Mouse (Mus musculus): ENCODE results near the gene Cyp1a2. TPM values are rescaled to one million over a fixed set of nuclear protein-coding genes. Genes with fewer than 3 reads are reported as not detected.
A peak's percentile ranks its signal among the peaks of the same experiment; 100 is the strongest.
"Not testable (repeated sequence)": the region's sequence is repeated elsewhere in the genome, so short reads cannot be mapped to it uniquely, and the experiment has no call there.

The Cyp1a2 gene
- not detected for polyA plus RNA-seq (2017; shearing (Covaris generic))

DNA sequence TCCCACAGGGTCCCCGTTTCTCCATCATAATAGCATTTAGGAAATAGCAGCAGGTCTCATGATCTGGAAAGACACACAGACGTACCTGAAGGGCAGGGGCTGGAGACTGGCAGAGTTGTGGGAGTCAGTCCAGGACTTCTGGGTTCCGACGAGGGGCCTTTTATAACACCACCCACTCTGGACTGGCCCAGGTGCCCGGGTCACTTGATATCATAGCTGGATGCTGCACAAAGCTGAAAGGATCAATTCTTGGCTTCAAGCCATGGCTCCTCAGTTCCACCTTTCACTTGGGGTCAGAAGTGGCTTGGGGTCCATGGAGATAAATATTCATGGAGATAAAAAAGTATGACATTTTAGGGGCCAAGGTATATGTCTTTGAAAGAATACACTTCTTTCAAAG is at the start of gene Cyp1a2:
Gene Cyp1a2 (minus strand): TSS at position 184 of the 400 bp plus-strand sequence.
- no peak for ATAC-seq

DNA sequence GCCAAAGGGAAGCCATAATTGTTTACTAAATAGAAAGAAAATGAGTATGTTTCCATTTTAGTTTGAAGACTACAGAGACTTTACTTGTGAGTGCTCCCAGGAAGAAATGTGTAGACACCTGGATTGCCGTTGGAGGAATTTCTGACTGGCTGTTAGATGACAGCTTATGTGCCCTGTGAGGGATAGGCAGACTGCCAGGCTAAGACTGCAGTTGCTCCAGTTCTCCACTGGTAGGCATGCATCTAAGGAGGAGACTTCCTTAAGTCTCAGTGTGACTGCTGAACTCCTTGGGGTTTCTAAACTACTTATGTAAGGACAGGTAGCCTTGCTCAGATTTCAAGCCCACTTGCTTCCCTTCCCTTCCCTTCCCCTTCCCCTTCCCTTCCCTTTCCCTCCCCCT is 44.8 kb upstream of the Cyp1a2 start:
- ATAC-seq: no peak

DNA sequence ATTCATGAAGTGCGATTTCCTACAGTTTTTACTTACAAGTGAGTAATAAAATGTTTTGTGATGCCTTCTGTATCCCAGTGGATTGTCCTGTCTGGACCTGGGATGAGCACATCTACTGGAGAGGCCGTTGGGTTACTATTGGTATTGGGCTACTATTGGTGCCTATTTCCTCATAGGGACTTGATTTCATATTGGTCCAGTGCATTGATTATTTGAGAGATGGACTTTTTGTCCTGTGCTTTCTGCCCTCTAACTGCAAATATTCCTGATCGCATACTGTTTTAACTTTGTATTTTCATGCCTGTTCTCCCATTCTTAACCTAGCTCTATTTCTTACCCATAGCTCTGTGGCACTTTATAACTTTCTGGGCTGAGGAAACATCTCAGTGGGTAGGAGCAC is 41.2 kb upstream of the Cyp1a2 start:
- no peak for ATAC-seq

DNA sequence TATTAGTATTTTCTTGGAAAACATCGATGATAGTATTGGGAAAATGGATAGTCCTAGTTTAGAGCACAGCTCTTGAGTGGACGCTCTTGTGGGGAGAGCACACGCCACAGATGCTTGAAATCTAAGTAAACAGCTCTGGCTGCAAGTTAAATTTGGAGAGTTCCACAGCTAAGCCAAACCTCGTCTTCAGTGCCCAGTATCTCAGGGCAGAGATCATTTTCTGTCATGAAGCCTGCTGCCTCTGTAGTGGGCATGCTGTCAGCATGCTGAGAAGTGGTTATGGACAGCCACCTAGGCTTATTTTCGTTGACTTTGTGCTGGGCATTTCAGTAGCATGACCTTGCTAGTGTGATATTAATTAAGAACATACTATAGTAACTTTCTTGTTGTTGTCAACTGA is 40.3 kb upstream of the Cyp1a2 start:
- ATAC-seq: no peak

DNA sequence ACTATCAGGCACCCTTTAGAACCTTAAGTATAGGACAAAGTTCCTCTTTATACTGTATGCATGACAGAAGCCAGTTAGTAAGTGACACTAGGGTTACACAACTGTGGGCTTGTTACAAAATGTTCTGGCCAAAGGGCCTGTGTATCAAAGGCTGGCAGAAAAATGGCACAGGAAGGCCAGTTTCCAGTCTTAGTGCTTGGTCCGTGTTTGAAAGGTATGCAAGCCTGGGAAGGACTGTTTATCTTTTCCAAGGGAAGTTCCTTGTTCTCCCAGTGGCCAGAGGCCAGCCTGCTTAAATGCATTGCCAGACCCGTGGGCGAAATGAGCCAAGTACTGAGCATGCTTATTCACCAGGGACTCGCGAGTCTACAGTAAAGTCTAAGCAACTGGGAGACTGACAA is 39.8 kb upstream of the Cyp1a2 start:
- no peak for ATAC-seq

DNA sequence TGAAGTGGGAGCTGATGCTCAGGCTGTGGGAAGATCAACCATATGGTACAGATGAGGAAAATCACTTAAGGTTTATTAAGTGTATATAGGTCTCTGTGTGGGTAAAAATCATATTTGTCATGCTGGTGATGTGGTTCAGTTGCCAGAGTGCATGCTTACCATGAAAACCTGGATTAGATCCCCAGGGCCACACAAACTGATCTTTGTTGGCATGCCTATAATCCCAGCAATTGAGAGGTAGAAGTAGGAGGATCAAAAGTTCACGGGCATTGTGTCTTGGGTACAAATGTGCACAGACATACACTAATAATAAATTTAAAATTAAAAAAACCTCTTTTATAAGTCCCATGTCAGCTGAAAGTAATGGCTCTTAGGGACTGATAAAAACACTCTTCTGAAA is 38.9 kb upstream of the Cyp1a2 start:
- no peak for ATAC-seq

DNA sequence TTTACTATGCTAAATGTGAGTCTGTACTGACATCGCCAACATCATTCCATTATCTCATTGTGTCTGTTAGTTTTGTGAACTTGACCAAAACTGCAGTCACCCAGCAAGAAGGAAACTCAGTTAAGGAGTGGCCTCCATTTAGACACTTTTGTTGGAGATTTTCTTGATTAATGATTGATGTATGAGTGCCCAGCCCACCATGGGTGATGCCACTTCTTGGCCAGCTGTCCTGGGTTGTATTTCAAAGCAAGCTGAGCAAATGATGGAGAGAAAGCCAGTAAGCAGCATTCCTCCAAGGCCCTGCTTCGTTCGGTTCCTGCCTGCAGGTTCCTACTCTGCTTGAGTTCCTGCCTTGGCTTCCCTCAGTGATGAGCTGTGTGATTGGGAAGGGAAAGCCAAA is 37.2 kb upstream of the Cyp1a2 start:
- ATAC-seq: no peak

DNA sequence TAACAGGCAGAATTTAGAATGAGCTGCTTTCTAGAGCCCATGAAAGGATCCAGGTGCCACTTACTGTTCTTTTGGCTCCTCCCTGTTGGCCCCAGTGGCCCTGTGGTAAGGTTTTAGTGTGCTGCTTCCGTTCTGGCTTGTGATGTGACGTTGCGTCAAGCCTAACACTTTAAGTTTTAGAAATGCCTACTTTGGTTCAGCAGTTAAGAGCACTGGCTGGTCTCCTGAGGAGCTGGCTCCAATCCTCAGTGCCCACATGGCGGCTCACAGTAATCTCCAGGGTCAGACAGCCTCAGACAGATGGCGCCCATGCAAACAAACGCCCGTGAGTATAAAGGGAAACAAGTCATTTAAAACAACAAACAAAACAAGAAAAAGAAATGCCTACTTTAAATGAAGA is 34.9 kb upstream of the Cyp1a2 start:
- ATAC-seq: no peak

DNA sequence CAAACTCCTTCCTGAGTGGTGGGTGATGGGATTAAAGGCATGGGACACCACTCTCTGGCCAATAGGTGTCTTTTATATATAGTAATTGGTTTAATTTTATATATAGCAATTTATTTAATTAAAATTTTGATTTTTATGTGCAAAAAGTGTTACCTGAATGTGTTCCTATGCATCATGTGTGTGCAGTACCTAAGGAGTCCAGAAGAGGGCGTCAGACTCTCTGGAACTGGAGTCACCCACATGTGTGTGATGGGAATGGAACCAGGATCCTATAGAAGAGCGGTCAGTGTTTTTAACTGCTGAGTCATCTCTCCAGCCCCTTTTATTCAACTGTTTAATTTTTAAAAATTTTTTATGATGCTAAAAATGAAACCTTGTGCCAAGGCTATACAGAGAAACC is 28.7 kb upstream of the Cyp1a2 start:
- no peak for ATAC-seq

DNA sequence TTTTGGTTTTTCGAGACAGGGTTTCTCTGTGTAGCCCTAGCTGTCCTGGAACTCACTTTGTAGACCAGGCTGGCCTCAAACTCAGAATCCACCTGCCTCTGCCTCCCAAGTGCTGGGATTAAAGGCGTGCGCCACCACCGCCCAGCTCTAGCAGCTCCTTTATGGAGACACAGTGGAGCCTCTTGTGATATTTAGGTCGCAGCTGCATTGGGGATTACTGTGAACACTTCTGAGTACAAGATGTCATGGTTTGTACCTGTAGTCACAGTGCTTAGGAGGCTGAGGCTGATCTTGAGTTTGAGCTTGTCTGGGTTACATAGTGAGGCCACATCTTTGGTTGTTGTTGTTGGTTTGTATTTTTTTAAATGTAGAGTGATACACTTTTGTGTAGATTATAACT is 26.7 kb upstream of the Cyp1a2 start:
- not testable (repeated sequence) for ATAC-seq

DNA sequence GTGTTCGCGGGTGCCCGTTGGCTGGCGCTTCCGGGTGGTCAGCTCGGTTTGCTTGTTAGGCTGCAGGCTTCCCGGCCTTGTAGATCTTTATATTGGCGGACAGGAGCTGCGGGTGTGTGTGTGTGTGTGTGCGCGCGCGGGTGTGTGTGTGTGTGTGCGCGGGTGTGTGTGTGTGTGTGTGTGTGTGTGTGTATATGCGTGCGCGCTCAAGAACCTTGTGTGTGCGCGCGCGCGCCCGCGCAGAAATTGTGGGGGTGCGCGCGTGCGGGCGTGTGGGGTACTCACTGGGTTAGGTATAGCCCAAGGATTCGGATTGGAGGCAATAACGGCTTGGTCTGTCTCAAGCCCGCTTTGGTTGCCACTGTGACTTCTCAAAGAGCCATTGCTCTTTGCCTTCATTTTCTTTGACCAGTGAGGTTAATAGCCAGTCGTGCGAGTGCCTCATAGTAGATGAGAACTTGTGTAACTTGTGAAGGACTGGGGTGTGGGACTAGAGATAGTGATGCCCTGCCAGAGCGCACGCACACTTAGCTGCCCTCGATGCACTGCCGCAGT is 25.3 kb upstream of the Cyp1a2 start:
- ATAC-seq: peak; percentile 22

DNA sequence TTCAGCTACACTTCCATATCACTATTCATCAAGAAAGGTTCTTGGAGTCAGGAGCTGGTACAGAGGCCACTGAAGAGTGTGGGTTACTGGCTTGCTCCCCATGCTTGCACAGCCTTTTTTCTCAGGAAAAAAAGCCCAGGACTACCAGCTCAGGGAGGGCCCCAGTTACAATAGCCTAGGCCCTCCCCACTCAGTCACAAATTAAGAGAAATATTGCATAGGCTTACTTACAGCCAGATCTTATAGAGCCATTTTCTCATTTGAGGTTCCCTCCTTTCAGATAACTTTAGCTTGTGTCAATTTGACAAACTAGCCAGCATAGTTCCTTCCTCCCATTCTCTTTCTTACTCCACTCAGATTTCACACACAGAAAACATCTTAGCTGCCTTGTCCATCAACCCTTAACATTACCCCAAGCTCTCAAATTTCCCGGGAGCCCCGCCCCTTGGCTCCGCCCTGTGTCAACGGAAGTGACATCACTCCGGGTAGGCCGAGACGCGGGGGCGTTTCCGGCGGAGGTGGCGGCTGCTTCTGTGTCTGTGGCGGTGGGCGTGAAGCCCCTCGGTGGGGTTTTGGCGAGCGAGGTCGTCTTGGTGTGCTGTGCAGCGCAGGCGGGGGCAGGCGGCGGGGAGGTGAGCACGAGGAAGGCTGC is 24.7 kb upstream of the Cyp1a2 start, which contains the start of gene Edc3:
Gene Edc3 (plus strand): TSS at position 473 of the 652 bp plus-strand sequence.
- peak; percentile 94 for ATAC-seq

DNA sequence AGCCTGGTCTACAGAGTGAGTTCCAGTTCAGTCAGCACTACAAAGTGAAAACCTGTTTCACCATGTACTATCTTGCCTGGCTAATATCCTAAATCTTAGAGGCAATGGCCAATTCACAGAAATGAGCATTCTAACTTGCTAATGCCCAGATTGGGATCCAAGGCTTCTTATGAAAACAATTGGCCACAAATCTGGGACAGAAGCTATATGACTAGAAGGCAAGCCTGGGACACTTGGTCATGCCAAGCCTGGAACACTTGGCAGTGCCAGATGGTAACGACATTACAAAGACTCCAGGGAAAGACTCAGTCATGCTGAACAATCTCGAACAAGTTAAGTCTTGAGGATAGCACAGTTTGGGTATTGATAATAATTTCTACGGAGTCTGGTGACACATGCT is 23.0 kb upstream of the Cyp1a2 start:
- no peak for ATAC-seq

DNA sequence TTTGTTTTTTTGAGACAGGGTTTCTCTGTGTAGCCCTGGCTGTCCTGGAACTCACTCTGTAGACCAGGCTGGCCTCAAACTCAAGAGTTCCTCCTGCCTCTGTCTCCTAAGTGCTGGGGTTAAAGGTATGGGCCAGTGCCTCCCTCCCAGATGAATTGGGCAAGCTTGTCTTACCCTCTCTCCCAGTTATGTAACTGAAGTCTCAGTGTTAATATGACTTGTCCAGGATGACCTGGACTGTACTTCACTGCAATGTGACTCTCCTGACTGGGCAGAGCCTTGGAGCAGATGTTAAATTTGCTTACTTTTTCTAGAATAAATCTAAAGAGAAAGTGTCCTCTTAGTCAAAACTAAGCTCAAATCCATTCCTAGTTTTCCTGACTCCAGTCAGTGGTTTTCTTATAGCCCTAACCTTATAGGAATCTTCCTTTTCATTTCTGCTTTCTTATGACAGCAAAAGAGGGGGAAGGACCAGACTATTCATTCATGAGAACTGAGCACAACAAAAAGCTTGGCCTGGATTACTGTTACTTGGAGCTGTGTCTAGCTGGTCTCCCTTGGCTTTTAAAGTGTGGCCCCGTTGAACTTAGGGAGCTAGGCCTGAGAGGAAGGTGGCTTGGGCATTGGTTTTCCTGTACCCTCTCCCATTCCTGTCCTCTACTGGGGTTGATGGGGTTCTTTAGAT is 15.1 kb upstream of the Cyp1a2 start:
- no peak for ATAC-seq

DNA sequence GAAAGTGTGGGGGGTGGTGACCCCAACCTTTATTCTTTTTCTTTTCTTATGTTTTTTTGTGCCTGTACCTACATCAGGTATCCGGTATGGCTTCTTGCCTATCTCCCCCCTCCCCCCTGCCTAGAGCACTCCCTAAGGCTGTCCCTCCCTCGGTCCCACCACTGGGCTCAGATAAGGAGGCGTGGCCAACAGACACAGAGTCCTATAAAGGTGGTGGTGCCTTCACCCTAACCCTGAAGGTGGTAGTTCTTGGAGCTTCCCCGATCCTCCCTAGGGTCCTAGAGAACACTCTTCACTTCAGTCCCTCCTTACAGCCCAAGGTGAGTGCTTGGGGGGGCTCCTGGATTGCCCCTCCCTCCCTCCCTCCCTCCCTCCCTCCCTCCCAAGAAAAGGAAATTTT is 13.9 kb upstream of the Cyp1a2 start:
- no peak for ATAC-seq

DNA sequence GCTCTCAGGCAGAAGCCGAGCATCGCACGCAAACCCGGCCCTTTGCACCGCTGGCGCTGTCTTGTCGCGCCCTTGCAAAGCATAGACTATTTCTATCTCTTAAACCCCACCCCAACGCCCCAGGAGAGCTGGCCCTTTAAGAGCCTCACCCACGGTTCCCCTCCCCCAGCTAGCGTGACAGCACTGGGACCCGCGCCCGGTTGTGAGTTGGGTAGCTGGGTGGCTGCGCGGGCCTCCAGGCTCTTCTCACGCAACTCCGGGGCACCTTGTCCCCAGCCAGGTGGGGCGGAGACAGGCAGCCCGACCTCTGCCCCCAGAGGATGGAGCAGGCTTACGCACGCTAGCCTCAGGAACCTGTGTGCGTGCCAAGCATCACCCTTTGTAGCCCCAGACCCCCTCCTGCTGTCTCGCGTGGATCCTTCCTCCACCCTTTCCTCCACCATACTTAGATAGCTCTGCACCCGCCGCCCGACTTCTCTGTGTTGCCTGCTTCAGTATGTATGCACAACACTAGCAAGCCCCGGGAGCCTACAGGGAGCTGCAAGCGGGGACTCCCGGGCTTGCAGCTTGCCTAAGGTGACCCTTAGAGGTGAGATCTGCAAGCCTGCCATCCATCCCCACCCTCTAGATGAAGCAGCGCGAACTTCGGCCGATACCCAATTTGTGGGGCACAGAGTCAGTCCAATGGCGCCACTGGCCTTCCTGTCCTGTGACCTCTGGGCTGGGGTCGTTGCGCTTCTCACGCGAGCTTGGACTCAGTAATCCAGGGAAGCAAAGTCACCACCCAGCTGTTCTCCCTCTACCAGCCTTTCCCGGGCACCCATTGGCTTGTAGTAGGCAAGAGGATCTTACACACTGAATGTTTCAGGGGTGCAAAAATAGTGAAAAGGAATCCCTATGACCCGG is 13.1 kb upstream of the Cyp1a2 start:
- no peak for ATAC-seq

DNA sequence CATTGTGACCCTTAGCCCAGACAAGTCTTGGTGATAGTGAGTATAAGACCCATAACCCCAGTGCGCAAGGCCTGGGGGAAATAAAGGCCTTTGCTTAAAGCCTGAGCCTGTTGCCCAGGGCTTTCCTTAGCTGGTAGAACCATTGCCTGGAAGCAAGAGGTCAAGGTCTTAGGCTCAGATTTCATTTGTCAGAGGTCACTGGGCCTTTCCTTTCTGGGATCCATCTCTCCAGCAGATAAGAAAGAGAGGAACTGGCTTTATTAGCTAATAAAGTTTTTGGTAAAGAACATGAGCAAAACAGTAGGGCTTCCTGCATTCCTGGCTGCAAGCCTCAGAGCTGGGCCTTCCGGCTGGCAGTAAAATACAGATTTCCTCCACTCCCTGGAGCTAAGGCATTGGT is 10.6 kb upstream of the Cyp1a2 start:
- ATAC-seq: no peak

DNA sequence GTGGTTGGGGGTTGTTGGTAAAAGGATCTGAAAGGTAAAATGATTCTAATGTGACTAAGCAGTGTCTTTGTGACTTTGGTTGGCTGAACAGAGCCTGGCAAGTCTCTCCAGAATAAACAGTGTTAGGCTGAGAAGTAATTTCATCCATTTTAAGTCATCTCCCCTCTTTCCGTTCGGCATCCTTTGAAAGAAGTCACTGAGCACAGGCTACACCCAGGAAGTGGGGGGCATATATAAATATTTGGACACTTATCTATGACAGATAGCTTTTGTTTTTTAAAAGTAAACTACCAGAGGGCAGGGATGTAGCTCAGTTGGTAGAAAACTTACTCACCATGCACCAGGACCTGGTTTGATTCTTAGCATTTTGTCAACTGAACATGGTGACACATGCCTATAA is 5.1 kb upstream of the Cyp1a2 start:
- ATAC-seq: no peak

DNA sequence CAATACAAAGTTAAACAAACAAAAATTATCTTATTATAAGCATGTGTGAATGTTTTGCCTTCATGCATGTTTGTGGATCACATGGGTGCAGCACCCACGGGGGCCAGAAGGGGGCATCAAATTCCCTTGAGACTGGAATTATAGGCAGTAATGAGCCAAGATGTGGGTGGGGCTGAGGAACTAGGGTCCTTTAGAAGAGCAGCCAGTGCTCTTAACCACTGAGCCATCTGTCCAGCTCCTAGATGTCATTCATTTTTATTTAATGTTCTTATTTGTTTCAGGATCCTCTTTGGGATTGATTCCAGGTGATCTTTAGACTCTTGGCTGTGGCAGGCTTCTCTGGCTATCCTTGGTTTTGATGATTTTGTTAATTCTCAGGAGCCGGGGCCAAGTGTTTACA is 4.7 kb upstream of the Cyp1a2 start:
- no peak for ATAC-seq

DNA sequence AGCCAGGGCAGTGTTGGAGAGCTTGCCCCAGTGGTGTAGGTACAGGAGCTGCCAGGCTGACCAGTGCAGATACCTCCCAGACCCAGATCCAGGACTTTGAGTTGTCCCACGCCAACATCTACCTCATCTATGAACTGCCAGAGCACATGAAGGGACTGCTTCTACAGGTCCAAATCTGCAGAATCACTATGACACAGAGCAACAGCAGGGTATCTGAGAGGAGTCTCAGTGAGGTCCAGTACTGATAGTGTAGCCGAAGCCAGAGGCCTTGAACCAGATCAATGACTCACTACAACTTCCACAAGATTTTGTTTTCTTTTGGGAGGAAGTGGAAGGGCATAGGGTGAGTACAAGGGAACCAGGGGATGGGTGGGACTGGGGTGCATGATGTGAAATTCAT is 4.2 kb upstream of the Cyp1a2 start, which contains the start of gene Cyp1a1:
Gene Cyp1a1 (plus strand): TSS at position 178 of the 400 bp plus-strand sequence.
- no peak for ATAC-seq

DNA sequence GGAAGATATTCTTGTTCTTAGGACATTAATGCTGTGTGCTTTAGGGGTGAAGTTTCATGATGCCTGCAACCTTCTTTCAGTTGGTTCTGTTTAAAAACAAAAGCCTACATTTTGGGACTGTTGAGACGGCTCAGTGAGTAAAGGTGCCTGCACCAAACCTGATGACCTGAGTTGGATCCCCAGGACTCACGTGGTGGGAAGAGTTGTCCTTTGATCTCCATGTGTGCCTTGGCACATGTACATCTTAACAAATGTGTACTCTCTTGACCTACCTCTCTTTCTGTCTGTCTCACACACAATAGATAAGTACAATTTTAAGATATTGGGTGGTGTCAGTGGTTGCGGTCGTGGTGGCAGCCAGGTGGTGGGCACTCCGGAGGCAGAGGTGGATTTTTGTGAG is 2.5 kb upstream of the Cyp1a2 start:
- no peak for ATAC-seq

DNA sequence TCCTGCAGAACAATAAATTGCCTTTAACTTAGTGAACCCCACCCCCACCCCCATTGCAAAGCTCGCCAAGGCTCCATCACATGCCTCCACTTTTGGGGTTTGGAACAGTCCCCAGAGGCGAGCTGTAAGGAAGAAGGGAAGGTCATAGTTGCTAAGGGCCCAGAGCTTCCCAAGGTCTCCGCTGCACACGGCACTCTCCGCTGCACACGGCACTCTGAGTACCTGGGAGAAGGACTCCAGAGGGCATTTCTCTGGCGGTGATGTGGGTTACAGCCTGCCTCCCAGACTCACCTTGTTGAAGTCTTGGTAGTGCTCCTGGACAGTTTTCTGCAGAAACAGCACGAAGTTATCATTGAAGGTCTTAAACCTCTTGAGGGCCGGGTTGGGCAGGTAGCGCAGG is 2.1 kb downstream of the Cyp1a2 start:
- ATAC-seq: no peak

DNA sequence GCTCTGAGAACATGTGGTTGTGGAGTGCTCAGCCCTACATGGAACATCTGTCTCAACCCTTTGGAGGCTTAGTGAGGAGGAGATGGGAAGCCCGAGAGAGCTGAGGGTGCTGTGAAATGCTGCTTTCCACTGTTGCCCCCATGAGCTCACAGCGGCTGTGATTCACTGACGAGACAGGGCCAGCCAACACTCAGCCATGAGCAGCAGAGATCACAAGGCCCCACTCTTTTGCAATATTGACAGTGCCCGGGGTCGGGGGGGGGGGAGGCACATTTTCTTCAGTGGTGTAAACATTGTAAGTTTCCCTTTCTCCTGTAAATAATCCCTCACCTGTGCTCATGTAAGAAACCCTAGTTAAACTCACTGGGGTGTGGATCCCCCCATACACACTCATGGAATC is 12.0 kb downstream of the Cyp1a2 start:
- ATAC-seq: no peak

All from activated CD4-positive, CD25-positive, alpha-beta regulatory T cell, adult 4 months (primary cell).